Mouse (Mus musculus) 3134 (cell line): ENCODE results near the gene Rabac1.

Experiments
- DNase-seq: peaks from one replicate; pipeline ENCODE4 v3.0.0-alpha.2; 2011; ENCODE audit warnings: low spot score; ENCODE audit not compliant: insufficient read length; ENCODE audit errors: extremely low read depth

Gene Rabac1

DNA sequence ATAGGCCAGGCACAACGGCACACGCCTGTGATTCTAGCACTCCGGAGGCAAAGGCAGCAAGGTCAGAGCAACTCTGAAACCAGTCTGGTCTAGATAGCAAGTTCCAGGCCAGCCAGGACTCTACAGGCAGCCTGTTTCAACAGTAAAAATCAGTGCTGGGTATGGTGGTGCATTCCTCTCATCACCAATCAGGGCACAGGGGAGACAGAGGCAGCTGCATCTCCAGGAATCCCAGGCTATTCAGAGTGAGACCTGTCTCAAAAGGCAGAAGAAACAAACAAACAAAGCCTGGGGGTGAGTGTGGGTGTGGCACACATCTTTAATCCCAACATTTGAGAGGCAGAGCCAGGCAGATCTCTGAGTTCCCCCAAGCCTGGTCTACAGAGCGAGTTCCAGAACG, 10.8 kb upstream of the Rabac1 start:
- no peak for DNase-seq

DNA sequence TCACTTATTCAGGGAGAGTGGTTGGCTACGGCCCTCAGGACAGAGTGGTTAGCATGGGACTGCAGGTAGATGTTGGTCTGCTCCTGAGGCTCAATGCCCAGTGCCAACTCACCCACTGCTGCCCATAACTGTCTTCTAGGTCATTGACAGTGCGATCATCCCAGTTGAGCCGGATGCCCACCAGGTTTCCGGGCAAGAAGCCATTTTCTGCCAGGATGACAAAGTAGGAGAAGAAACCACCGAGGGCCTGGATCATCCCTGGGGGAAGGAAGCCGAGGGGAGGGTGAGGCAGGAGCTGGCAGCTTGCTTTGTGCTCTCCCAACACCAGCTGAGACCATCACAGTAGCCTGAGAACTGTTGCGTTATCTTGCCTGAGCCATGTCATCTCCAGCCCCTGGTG, 7.9 kb upstream of the Rabac1 start:
- DNase-seq, result no peak

DNA sequence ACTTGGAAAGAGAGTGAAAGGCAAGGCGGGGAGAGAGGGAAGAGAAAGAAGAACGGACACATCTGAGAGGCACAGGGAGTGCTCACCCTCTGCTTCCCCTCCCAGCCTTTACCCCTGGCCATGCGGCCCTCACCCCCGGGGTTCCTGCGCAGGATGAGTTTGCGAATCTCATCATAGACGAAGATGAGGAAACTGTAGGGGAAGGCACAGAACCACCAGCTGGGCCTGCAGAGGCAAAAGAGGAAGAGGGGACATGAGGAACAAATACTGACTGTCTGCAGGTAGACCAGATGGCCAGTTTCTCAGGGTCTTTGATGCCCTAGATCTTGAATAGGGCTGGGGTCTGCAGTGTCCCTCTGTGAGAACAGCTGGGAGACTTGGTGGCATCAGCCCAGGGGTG, 6.2 kb upstream of the Rabac1 start:
- DNase-seq, result no peak

DNA sequence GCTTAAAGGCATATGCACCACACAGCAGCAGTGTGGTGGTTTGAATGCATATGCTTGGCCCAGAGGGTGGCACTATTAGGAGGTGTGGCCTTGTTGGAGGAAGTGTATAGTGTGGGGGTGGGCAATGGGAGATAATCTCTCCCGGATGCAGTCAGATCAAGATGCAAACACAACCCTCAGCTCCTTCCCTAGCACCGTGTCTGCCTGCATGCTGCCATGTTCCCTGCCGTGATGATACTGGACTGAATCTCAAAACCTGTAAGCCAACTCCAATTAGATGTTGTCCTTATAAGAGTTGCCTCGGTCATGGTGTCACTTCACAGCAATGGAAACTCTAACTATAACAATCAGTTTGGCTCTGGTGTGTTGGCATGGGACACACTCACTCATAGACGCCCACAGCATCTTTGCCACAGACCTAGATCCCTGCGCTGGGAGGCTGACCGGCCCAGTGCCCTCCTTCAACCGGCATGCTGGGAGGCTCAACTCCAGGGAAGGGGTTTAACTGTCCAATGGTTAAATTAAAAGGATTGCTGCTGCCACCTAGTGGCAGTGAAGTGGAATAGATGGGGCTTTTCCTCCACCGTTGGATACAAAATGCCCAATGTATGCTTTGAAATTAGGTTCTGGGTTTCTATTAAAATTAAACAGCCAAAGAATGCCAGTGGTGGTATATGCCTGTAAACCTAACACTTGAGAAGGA, 2.5 kb upstream of the Rabac1 start:
- DNase-seq, result peak; percentile 39

DNA sequence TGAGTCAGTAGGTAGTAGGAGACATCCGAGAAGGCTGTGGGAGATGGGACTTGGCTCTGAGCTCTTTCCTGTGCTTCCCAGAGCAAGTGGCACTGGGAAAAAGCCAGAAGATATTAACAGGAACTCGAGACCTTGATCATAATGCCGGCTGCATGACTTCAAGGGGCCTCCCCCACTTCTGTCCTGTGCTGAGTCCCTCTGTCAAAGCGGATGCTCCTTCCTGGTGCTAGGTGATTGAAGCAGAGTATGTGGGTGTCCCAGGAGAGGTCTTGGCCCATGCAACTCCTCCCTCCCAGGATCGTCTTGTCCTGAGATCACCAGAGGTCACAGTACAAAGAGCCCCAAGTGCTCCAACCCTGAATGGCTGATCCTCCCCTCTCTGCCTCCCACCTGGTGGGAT, 1.3 kb upstream of the Rabac1 start:
- no peak for DNase-seq

GRCm38 (mm10) chr7:24973208-24973607, 654 bp upstream of the Rabac1 start:
- DNase-seq, result no peak

- DNase-seq, result peak; percentile 49
These were observed 1.1 kb downstream of the Rabac1 start for GRCm38 (mm10) chr7:24971261-24971971.

DNA sequence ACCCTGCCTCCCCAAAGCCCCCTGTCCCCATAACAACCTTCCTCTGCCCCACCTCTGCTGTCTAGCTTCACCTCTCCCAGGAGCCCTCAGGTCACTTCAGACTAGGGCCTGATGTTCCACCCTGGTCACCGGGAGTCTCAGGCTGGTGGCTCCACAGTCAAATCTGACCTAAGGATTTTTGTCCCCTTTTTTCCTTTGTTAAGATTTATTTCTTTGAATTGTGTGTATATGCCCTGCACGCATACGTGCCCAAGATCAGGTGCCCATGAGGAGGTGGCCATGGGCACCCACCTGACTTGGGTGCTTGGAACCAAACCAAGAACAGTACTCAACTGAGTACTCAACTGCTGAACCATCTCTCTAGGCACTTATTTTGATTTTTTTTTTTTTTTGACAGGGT, 2.2 kb downstream of the Rabac1 start:
- no peak for DNase-seq

- DNase-seq, result no peak
These were observed 2.7 kb downstream of the Rabac1 start for GRCm38 (mm10) chr7:24969805-24970204.

DNA sequence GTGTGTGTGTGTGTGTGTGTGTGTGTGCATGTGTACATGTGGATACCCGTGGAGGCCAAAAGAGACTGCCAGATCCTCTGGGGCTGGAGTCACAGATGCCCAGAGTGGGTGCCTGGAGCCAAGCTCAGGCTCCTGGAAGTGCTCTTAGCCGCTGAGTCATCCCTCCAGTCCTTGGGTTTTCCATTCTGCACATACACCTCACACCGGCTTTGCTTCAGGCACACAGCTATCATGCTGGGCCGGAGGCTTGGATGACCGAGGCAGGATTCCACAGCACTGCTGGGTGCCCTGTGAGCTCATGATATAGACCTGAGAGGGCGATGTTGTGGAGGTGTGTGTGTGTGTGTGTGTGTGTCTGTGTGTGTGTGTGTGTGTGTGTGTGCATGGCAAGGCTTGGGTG, 4.1 kb downstream of the Rabac1 start:
- DNase-seq, result no peak

GRCm38 (mm10) chr7:24967966-24968365, 4.6 kb downstream of the Rabac1 start:
- no peak for DNase-seq

DNA sequence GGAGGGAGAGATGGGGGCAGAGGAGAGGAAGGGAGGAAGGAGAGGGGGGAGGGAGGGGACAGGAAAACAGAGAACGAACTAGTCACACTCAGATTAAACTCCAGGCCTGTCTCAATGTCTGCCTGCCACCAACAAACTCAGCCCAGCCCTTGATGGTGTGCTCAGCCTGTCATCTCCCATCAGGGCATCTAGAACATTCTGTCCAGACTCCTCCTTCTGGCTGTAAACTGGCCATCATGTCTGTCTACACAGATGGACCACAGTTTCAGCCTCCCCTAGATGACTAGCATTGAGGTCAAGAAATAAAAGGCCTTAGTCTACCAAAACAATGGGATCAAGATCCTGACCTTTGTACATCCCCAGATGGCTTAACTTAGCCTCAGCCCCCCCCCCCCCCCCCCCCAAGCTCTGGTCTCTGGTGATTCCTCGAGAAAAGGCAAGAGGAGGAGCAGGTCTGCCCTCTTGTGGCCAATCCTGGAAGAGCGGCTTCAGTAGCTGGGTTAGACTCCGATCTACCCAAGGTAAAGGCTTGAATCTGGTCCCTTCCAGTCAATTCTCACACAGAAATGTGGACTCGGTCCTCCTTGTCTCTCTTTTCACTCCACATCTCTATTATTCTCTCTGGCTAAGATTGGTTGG, 7.5 kb downstream of the Rabac1 start:
- no peak for DNase-seq

GRCm38 (mm10) chr7:24964288-24964687, 8.3 kb downstream of the Rabac1 start:
- no peak for DNase-seq

GRCm38 (mm10) chr7:24955226-24955625, 17.3 kb downstream of the Rabac1 start:
- DNase-seq, result no peak

- no peak for DNase-seq
These were observed 18.1 kb downstream of the Rabac1 start for GRCm38 (mm10) chr7:24954450-24954849.

DNA sequence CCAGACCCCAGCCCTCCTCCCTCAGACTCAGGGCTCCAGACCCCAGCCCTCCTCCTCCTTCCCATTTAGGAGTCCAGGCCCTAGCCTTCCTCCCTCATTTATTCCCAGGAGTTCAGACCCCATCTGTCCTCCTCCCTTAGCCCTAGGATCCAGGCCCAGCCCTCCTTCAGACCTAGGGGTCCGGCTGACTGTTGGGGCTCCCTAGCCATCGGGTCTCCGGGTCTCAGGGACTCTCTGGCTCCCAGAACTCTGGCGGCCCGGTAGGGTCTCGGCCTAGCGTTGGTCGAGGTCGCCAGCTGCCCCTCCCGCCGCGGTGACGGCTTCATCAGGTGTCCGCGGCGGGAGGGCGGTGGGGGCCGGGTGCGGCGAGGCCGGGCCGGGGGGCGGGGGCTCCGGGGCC, 18.6 kb downstream of the Rabac1 start:
- DNase-seq, result no peak

DNA sequence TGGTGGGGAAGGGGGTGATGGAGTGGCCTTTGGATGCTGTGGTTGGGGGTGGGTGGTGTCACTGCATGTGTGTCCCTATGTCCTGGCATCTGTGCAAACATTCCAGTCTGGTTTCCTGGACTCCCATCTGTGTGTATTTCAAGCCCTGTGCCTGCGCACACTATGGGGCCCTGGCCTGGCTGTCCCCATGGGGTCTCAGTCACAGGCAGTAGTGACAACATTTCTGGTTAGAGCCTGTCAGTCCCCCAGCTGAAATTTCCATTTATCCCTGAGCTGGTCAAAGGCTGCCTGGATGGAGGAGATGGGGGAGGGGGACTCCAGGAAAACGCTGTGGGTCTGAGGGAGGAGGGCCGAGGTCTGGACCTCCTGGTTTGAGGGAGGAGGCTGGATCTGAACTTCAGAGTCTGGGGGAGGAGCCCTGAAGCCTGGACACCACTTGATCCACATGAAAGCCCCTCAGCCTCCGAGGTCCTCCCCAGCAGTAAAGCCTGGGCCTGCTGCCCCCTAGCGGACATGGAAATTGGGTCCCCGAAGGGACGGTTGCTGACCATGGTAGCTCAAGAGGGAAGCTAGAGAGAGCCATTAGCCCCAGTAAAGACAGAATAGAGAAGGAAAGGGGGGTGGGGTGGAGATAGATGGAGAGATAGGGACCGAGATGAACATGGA, 22.5 kb downstream of the Rabac1 start:
- DNase-seq, result peak; percentile 37

DNA sequence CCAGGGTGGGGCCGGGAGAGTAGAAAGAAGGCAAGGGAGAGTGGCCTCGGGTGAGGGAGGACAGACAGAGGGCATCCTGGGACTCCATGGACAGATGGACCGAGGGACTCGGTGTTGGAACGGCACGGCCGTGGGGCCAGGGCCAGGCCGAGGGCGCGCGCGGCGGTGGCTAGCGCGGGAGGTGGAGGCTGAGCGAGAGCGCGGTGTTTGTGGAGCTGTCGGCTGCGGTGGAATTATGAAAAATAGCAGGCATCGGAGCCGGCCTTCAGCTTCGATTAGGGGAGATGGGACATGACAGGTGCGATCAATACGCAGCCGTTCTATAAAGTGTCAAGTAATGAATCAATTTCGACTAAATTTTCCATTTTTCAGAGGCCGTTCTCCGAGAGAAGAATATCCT, 23.8 kb downstream of the Rabac1 start:
- DNase-seq, result no peak

DNA sequence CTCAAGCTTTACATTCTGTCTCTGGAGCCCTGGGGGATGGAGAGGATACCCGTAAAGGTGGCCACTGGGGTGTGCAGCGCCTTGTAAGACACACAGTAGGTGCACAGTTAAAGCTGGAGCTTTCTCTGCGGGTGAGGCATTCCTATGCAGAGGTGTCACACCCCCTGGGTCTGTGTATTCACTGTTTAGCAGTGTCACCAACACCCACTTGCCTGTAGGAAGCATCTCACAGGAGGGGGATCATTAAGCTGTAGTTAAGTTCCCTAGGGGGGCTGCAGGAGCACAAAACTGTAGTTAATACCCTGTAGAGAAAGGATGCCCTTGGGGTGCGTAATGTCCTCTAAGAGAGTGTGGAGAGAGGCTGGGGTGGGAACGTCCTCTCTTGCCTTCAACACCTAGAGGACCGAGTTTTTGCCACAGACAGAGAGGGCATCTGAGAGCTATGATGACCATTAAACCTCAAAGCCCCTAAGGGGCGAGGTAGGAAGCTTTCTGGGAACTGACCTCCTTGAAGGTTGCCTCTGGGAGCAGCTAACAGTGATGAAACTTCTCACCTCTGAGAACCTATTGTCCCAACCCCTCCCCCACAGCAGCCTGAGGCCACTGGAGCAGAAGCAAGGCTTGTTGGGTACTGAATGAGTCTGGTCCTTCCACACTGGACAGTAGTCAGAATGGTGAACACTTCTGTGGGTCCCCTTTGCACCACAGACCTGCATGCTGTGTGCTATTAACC, 25.1 kb downstream of the Rabac1 start:
- no peak for DNase-seq

GRCm38 (mm10) chr7:24944257-24944950, 28.1 kb downstream of the Rabac1 start, which contains the start of gene Gm4881:
Gene Gm4881, minus strand, starts transcription at chr7:24944494.
- DNase-seq, result no peak
